Mouse (Mus musculus) small intestine, adult 2 months (tissue): ENCODE data around the gene Ssbp2.

Experiments
- CTCF ChIP-seq: fragments of 200-500 bp; IDR thresholded peaks from 2 replicates; pipeline ENCODE4 v1.5.1; 2012; ENCODE audit warnings: low read depth, mild to moderate bottlenecking, control low read depth, inconsistent platforms, low read length, moderate library complexity, mixed read lengths; ENCODE audit not compliant: insufficient replicate concordance, insufficient read length; ENCODE audit errors: extremely low read depth
- POLR2A ChIP-seq: fragments of 200-500 bp; IDR thresholded peaks from 2 replicates; pipeline ENCODE4 v1.6.1; 2012; ENCODE audit warnings: low read depth, mild to moderate bottlenecking, control low read depth, inconsistent platforms, low read length, moderate library complexity

GRCm38 (mm10) chr13:91453236-91453635, 6.8 kb upstream of the Ssbp2 start:
- TF ChIP-seq CTCF = no peak
- TF ChIP-seq POLR2A = no peak
